Mouse (Mus musculus): ENCODE measurements around the gene Als2cl.
A peak's percentile ranks its signal among the peaks of the same experiment; 100 is the strongest.

Als2cl gene

DNA sequence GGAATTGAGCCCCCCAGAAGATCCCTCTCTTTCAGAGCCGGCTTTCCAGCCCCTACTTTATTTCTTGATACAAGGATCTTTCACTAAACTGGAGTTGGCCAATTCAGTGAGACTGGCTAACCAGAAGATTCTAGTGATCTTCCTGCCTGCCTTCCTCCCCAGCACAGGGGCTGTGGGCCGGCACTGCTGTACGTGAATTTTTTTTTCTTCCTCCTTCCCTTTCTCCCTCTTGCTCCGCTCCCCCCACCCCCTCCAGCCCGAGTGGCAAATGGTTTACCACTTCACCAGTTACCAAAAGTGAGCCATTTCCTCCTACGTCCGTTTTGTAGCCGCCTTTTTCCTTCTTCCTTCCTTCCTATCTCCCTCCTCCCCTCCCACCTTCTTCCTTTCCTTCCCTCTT, 35.8 kb downstream of the Als2cl start:
- no peak for DNase-seq (ENCODE audit: extremely low spot score, low spot score)

DNA sequence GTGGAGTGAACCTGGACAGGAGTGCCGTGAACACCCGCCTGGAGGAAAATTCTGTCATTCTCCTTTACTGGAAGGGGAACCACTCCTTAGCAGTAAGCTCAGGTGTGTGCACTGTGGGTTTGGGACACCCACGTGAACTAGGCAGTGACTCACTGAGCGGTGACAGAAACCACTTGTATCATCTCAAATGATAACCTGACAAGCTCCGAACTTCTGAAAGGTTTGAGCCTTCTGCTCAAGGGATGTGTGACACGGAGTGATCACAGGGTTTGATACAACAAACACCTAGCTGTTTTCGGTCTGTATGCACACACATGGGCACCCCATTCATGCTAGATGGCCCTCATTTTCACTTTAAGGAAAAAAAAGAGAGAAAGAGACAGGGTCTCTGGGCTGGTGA, 37.1 kb downstream of the Als2cl start, which contains the start of gene Fam240a:
Fam240a (minus strand) TSS at position 76 of the 400 bp plus-strand sequence.
- no peak for DNase-seq (ENCODE audit: extremely low spot score, low spot score)

- DNase-seq (ENCODE audit: extremely low spot score, low spot score): no peak
Measured at GRCm38 (mm10) chr9:110920665-110921419, 41.2 kb downstream of the Als2cl start.

DNA sequence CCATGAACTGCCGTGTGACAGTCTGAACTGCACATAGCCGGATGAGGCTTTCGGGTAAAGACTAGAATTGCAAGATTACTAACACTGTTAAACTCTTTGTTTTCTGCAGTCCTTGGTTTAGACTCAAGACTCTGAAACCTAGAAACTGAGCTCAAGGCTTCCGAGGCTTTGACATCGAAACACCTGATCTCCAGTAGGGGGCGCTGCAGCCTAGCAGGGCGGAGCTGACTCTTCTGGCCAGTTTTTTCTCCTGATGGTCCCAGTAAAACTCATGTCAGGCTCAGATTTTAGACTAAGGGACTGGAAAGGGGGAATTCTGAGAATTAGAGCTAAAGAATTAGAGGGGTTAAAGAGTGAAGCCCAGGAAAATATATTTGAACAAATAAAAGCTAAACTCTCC, 43.1 kb downstream of the Als2cl start:
- peak; percentile 81 for DNase-seq (ENCODE audit: extremely low spot score, low spot score)

DNA sequence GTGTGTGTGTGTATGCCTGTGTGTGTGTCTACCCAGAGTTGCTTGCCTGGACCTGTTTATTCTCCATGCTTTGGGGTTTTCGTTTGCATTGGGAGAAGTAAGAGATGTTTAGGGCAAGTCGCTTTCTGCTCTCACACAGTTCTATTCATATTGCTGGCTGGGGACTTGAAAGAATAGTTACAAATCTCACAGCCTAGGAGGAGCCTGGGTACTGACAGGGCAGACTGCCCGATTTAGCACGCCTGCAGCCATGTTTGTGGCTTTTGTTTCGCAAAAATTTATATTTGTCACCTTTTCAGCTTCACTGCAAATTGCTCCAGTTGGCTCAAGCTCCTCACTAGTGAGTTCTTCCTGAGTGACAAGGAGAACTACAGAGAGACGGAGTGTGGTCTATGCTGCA, 51.9 kb downstream of the Als2cl start:
- DNase-seq (ENCODE audit: extremely low spot score, low spot score): no peak

GRCm38 (mm10) chr9:110933850-110934437, 54.3 kb downstream of the Als2cl start:
- DNase-seq (ENCODE audit: extremely low spot score, low spot score): no peak

GRCm38 (mm10) chr9:110935941-110936340, 56.3 kb downstream of the Als2cl start:
- DNase-seq (ENCODE audit: extremely low spot score, low spot score): no peak

- no peak for DNase-seq (ENCODE audit: extremely low spot score, low spot score)
Measured at GRCm38 (mm10) chr9:110937506-110938490, 58.1 kb downstream of the Als2cl start.

DNA sequence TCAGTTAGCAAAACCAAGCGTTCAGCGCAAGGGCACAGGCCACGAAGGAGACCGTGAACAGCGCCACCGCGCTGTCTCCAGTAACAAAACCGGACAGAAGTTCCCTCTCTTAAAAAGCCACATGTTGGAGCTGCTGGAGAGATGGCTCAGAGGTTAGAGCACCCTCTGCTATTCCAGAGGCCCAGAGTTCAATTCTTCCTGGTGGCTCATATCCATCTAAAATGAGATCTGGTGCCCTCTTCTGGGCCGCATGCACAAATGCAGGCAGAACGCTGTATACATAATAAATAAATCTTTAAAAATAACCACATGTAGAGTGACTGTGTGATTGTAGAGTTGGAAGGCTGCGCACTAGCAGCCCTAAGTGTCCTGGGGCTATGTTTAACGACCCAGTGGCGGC, 64.6 kb downstream of the Als2cl start:
- DNase-seq (ENCODE audit: extremely low spot score, low spot score): no peak

DNA sequence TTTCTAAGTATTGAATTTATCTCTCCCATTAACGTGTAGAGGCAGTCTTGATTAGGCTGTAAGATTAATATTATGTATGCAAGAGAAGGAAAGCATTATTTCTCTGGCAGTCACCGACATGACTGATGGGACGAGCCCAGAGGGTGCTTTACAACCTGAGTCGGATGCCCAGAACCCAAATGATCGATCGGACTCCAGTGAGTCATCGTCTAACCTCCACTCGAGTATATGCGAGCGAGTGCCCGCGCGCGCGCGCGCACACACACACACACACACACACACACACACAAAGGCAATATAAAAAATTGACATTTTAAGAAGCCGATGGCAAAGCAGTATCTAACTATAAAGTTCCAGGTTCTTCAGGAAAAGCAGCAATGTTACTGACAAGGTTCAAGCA, 65.7 kb downstream of the Als2cl start:
- DNase-seq (ENCODE audit: extremely low spot score, low spot score): no peak

GRCm38 (mm10) chr9:110945926-110946325, 66.3 kb downstream of the Als2cl start, which contains the start of gene Tdgf1:
Gene Tdgf1, minus strand, starts transcription at chr9:110946158.
- no peak for DNase-seq (ENCODE audit: extremely low spot score, low spot score)

- DNase-seq (ENCODE audit: extremely low spot score, low spot score): peak; percentile 52
Measured at GRCm38 (mm10) chr9:110946548-110947044, 66.9 kb downstream of the Als2cl start.

DNA sequence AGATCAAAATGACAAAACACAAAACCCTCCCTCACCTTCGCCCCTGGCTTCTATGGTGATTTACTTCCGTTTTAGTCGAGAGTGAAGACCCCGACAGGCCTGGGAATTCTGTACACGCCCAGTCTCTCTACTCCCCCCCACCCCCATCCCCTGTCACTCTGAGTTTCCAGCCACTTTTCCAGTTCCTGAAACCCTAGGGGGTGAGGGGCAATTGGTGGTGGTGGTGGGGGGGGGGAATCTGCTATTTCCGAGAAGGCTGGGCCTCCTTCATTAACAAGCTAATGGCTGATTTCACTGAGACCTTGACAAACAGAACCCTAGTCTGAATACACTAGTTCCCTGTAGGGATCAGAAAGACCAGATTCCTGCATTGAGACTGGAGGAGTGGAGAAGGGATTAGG, 67.6 kb downstream of the Als2cl start:
- DNase-seq (ENCODE audit: extremely low spot score, low spot score): no peak

- DNase-seq (ENCODE audit: extremely low spot score, low spot score): no peak
Measured at GRCm38 (mm10) chr9:110947900-110948299, 68.2 kb downstream of the Als2cl start.

- DNase-seq (ENCODE audit: extremely low spot score, low spot score): no peak
Measured at GRCm38 (mm10) chr9:110948813-110949310, 69.2 kb downstream of the Als2cl start.

GRCm38 (mm10) chr9:110950109-110950508, 70.4 kb downstream of the Als2cl start:
- no peak for DNase-seq (ENCODE audit: extremely low spot score, low spot score)
